Mouse (Mus musculus): ENCODE data around the gene Dhx35. TPM values are rescaled to one million over a fixed set of nuclear protein-coding genes. Genes with fewer than 3 reads are reported as not detected.

Gene Dhx35
- 14.1 and 15.7 TPM in 2 replicates for polyA plus RNA-seq (2015; fragmentation: Nextera tagmentation; extraction: Ambion mirVana)

GRCm38 (mm10) chr2:158794494-158795004 lies at the start of gene Dhx35:
Gene Dhx35 (plus strand): TSS chr2:158794807.
- Histone ChIP-seq H3K4me1 (peaks cover 11% of the 10 kb centered on the region), H3K4me3 (peak within 1 kb of the TSS; percentile 95), H3K27me3 (no peaks in the 10 kb centered on the region), H3K36me3 (no peaks in the 10 kb centered on the region), H3K27ac (peak within 1 kb of the TSS; percentile 75), H3K9ac (peak within 1 kb of the TSS; percentile 62), H3K9me3 (no peaks in the 10 kb centered on the region), H3K4me2 (peak within 1 kb of the TSS; percentile 84)
- WGBS, result 0% methylated on average over 29 of the region's 33 CpGs
- peak; percentile 99 for ATAC-seq (ENCODE audit: borderline replicate concordance, extremely low read depth, low FRiP score, low TSS enrichment)

- 13% methylated on average over 2 of the region's 2 CpGs for WGBS
- Histone ChIP-seq H3K27me3 (no peaks in the 10 kb centered on the region), H3K27ac (no peak overlapping the region), H3K4me1 (no peaks in the 10 kb centered on the region), H3K9ac (no peak overlapping the region), H3K36me3 (no peaks in the 10 kb centered on the region), H3K4me2 (no peak overlapping the region), H3K4me3 (no peak overlapping the region), H3K9me3 (no peaks in the 10 kb centered on the region)
- no peak for ATAC-seq (ENCODE audit: borderline replicate concordance, extremely low read depth, low FRiP score, low TSS enrichment)
Measured at GRCm38 (mm10) chr2:158745049-158745482, 49.5 kb upstream of the Dhx35 start.

- 59% methylated on average over 11 of the region's 11 CpGs for WGBS
- no peak for ATAC-seq (ENCODE audit: borderline replicate concordance, extremely low read depth, low FRiP score, low TSS enrichment)
- H3K9ac ChIP-seq, result no peak overlapping the region
Measured at GRCm38 (mm10) chr2:158746164-158746563, 48.4 kb upstream of the Dhx35 start.

GRCm38 (mm10) chr2:158749366-158749765 lies 45.2 kb upstream of the Dhx35 start:
- WGBS, result 88% methylated on average over 9 of the region's 9 CpGs
- no peaks in the 10 kb centered on the region for H3K36me3 ChIP-seq

More at GRCm38 (mm10) chr2:158746164-158746563, 48.4 kb upstream of the Dhx35 start:
- Histone ChIP-seq H3K36me3 (no peaks in the 10 kb centered on the region), H3K9me3 (no peaks in the 10 kb centered on the region), H3K27ac (no peak overlapping the region), H3K27me3 (no peaks in the 10 kb centered on the region), H3K4me1 (no peaks in the 10 kb centered on the region), H3K4me3 (no peak overlapping the region), H3K4me2 (no peak overlapping the region)

GRCm38 (mm10) chr2:158760231-158760630 lies 34.4 kb upstream of the Dhx35 start:
- no peak overlapping the region for H3K27ac ChIP-seq
- WGBS, result 66% methylated on average over 2 of the region's 2 CpGs
- H3K4me2 ChIP-seq, result no peak overlapping the region
- no peak overlapping the region for H3K9ac ChIP-seq
- H3K27me3 ChIP-seq, result no peaks in the 10 kb centered on the region
- no peaks in the 10 kb centered on the region for H3K9me3 ChIP-seq
- no peaks in the 10 kb centered on the region for H3K4me1 ChIP-seq
- H3K4me3 ChIP-seq, result no peak overlapping the region
- H3K36me3 ChIP-seq, result no peaks in the 10 kb centered on the region
- no peak for ATAC-seq (ENCODE audit: borderline replicate concordance, extremely low read depth, low FRiP score, low TSS enrichment)

More at GRCm38 (mm10) chr2:158749366-158749765, 45.2 kb upstream of the Dhx35 start:
- H3K9me3 ChIP-seq, result no peaks in the 10 kb centered on the region
- no peak overlapping the region for H3K9ac ChIP-seq
- ATAC-seq (ENCODE audit: borderline replicate concordance, extremely low read depth, low FRiP score, low TSS enrichment), result no peak
- no peaks in the 10 kb centered on the region for H3K27me3 ChIP-seq
- H3K4me3 ChIP-seq, result no peak overlapping the region
- H3K4me1 ChIP-seq, result no peaks in the 10 kb centered on the region
- H3K27ac ChIP-seq, result no peak overlapping the region
- no peak overlapping the region for H3K4me2 ChIP-seq

GRCm38 (mm10) chr2:158762339-158762738 lies 32.3 kb upstream of the Dhx35 start:
- no peaks in the 10 kb centered on the region for H3K9me3 ChIP-seq
- H3K9ac ChIP-seq, result no peak overlapping the region
- H3K27ac ChIP-seq, result no peak overlapping the region
- peaks cover 2% of the 10 kb centered on the region; the same call in 1 of the 2 replicates for H3K4me1 ChIP-seq
- WGBS, result 72% methylated on average over 5 of the region's 5 CpGs
- no peaks in the 10 kb centered on the region for H3K27me3 ChIP-seq
- H3K36me3 ChIP-seq, result no peaks in the 10 kb centered on the region
- no peak overlapping the region for H3K4me2 ChIP-seq
- no peak for ATAC-seq (ENCODE audit: borderline replicate concordance, extremely low read depth, low FRiP score, low TSS enrichment)
- H3K4me3 ChIP-seq, result no peak overlapping the region

GRCm38 (mm10) chr2:158767742-158768339 lies 26.8 kb upstream of the Dhx35 start, which contains the start of gene Fam83d:
Gene Fam83d (plus strand): TSS chr2:158768093.
- H3K4me3 ChIP-seq, result peak within 1 kb of the TSS; percentile 82
- no peaks in the 10 kb centered on the region for H3K27me3 ChIP-seq
- H3K4me1 ChIP-seq, result peaks cover 44% of the 10 kb centered on the region
- H3K27ac ChIP-seq, result peak within 1 kb of the TSS; percentile 83
- peak; percentile 98 for ATAC-seq (ENCODE audit: borderline replicate concordance, extremely low read depth, low FRiP score, low TSS enrichment)
- peak within 1 kb of the TSS; percentile 69 for H3K9ac ChIP-seq
- no peaks in the 10 kb centered on the region for H3K36me3 ChIP-seq
- H3K9me3 ChIP-seq, result no peaks in the 10 kb centered on the region
- under 1% methylated on average over 48 of the region's 48 CpGs for WGBS
- H3K4me2 ChIP-seq, result peak within 1 kb of the TSS; percentile 96

- ATAC-seq (ENCODE audit: borderline replicate concordance, extremely low read depth, low FRiP score, low TSS enrichment), result no peak
- H3K4me3 ChIP-seq, result peak overlapping the region; percentile 82
- H3K4me1 ChIP-seq, result peaks cover 45% of the 10 kb centered on the region
- H3K36me3 ChIP-seq, result 0 out of 2 replicates have a peak, but pooled peaks cover under 1% of the 10 kb centered on the region
- peak overlapping the region; percentile 96 for H3K4me2 ChIP-seq
- peak overlapping the region; percentile 69 for H3K9ac ChIP-seq
- no peaks in the 10 kb centered on the region for H3K9me3 ChIP-seq
- no peaks in the 10 kb centered on the region for H3K27me3 ChIP-seq
- under 1% methylated on average over 37 of the region's 37 CpGs for WGBS
- H3K27ac ChIP-seq, result peak overlapping the region; percentile 83
Measured at GRCm38 (mm10) chr2:158768350-158768749, 26.3 kb upstream of the Dhx35 start.

GRCm38 (mm10) chr2:158768771-158769170 lies 25.8 kb upstream of the Dhx35 start:
- peaks cover 49% of the 10 kb centered on the region for H3K4me1 ChIP-seq
- no peak for ATAC-seq (ENCODE audit: borderline replicate concordance, extremely low read depth, low FRiP score, low TSS enrichment)
- H3K36me3 ChIP-seq, result 0 out of 2 replicates have a peak, but pooled peaks cover 5% of the 10 kb centered on the region
- H3K9me3 ChIP-seq, result no peaks in the 10 kb centered on the region
- peak overlapping the region; percentile 96 for H3K4me2 ChIP-seq
- H3K27me3 ChIP-seq, result no peaks in the 10 kb centered on the region
- WGBS, result 2% methylated on average over 5 of the region's 5 CpGs
- H3K9ac ChIP-seq, result peak overlapping the region; percentile 69
- H3K4me3 ChIP-seq, result peak overlapping the region; percentile 82
- no peak overlapping the region for H3K27ac ChIP-seq

GRCm38 (mm10) chr2:158770126-158770757 lies 24.4 kb upstream of the Dhx35 start:
- peak overlapping the region; percentile 96 for H3K4me2 ChIP-seq
- H3K27me3 ChIP-seq, result no peaks in the 10 kb centered on the region
- H3K36me3 ChIP-seq, result 0 out of 2 replicates have a peak, but pooled peaks cover 7% of the 10 kb centered on the region
- WGBS, result 9% methylated on average over 13 of the region's 13 CpGs
- H3K9ac ChIP-seq, result peak overlapping the region; percentile 69; the same call in 1 of the 2 replicates
- no peak overlapping the region for H3K27ac ChIP-seq
- peak overlapping the region; percentile 82 for H3K4me3 ChIP-seq
- H3K9me3 ChIP-seq, result no peaks in the 10 kb centered on the region
- ATAC-seq (ENCODE audit: borderline replicate concordance, extremely low read depth, low FRiP score, low TSS enrichment), result no peak
- H3K4me1 ChIP-seq, result peaks cover 59% of the 10 kb centered on the region

- Histone ChIP-seq H3K4me3 (peak overlapping the region; percentile 82), H3K9ac (peak overlapping the region; percentile 18; the same call in 1 of the 2 replicates), H3K36me3 (0 out of 2 replicates have a peak, but pooled peaks cover 7% of the 10 kb centered on the region), H3K4me2 (peak overlapping the region; percentile 96), H3K9me3 (no peaks in the 10 kb centered on the region), H3K27ac (no peak overlapping the region), H3K4me1 (peaks cover 69% of the 10 kb centered on the region), H3K27me3 (no peaks in the 10 kb centered on the region)
- no peak for ATAC-seq (ENCODE audit: borderline replicate concordance, extremely low read depth, low FRiP score, low TSS enrichment)
- 36% methylated on average over 11 of the region's 11 CpGs for WGBS
Measured at GRCm38 (mm10) chr2:158771066-158771763, 23.4 kb upstream of the Dhx35 start.
